Mouse (Mus musculus): ENCODE data around the gene Gm20388.

- no peak for TF ChIP-seq CTCF (IDR thresholded peaks at IDR 0.05; ENCODE audit: insufficient read depth, low read depth, low read length)
- no peak for TF ChIP-seq POLR2A (IDR thresholded peaks at IDR 0.05; ENCODE audit: insufficient read depth, low read depth, low read length)
These were observed 4363.9 kb downstream of the Gm20388 start for GRCm38 (mm10) chr8:124274441-124275120.

Measured in olfactory bulb, adult 2 months (tissue).